Mouse (Mus musculus) kidney, postnatal 14 days (tissue): Measurements from ENCODE around the gene Chd2.
"Not testable (repeated sequence)": the region's sequence is repeated elsewhere in the genome, so short reads cannot be mapped to it uniquely, and the experiment has no call there.

ENCODE experiments used
- DNase-seq: peaks from one replicate; pipeline ENCODE4 v3.0.0; 2022; ENCODE audit warnings: mixed read lengths

The Chd2 gene

DNA sequence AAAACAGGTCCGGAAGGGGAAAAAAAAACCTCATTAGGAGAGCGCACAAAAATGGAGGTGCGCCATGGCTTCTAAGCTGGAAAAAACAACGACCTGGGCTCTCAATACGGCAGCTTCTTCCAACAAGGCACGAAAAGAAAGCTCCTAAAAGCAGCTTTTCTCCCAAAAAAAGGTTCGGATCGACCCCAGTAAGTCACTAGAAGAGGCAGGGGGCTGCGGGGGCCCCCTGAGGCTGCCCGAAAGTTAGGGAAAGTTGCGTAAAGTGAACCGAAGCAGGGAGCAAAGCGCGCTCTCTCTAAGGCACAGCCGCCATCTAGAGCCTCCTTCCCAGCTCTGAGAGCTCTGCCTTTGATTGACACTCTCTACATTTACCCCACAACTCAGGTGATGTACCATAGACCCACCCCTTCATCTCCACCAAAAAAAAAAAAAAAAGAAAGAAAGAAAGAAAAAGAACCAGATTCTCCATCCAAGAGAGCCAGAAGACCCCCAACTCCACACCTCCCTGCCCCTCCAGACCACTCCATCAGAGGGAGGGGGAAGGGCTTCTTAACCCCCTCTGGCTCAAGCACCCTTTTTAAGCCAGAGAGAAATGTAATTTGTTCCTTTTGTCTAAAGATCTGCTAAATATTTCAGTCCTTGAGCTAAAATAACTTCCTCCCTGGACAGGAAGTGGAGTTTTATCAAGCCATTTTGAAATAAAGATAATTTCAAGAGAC, at the start of gene Chd2:
TSS of gene Chd2 (minus strand) at position 419 of the 719 bp plus-strand sequence.
- peak; percentile 77 for DNase-seq

- DNase-seq: no peak
These were observed 49.1 kb upstream of the Chd2 start for GRCm38 (mm10) chr7:73590757-73591156.

DNA sequence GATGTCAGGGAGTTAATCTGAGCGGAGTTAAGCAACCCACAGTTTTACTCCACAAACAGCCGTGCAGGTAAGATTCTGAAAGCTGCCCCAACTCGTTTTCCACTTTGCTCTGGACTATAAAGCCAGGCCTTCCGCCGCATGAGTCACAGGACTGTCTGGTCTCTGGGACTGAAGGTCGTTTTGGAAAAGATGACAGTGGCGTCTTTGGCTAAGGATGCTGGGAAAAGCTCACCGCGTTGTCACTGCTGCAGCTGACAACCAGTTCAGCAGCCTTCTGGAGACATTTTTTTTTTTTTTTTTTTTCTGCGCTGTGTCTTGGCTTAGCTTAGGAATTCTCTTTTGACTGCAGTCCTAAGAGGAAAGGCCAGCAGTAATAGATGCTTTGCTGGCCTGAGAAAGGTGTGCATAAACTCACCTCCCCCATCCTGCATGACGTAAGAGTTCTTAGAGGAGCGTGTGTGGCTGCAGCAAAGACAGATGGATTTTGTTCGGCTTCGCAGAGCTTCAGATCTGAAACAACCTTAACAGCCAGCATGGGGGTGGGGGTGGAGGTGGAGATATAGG, 47.7 kb upstream of the Chd2 start:
- DNase-seq: peak; percentile 58

DNA sequence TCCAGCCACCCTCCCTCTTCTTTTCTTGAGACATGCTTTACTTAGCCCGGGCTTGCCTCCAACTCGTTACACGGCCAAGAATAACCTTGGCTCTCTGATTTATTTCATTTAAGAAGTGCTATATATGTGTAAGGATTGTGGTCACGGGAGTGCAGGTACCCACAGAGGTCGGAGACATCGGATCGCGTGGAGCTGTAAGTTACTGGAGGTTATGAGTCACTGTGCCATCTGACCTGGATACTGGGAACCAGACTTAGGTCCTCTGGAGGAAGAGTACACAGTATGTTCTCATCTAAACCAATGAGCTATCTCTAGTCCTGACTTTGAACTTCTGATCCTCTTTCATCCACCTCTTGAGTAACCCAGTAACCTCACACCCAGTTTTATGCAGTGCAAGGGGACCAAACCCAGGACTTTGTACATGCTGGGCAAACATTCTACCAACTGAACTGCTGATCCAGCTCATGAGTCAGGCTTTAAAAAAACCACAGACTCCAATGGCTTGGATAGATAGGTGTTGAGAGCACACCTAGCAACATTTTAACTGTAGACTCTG, 46.8 kb upstream of the Chd2 start:
- peak; percentile 73 for DNase-seq

DNA sequence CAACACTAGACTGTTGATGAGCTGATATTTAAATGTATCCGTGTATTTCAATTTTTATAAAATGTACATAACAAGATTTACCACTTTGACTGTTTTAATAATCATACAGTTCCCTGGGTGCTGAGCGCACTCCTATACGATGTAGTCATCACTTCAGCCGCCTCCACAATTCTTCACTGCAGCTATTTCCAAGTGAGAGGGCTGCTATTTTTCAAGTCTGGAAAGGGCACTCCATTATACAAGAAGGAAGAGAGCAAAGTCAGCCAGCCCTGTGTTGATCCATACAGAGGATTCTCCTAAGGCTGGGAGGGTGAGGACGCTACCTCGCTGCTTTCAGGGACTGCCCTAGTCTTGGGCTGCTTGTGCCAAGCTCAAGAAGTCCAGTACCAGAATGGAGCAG, 45.1 kb upstream of the Chd2 start:
- DNase-seq: no peak

GRCm38 (mm10) chr7:73586206-73586605, 44.6 kb upstream of the Chd2 start:
- peak; percentile 62 for DNase-seq

GRCm38 (mm10) chr7:73585114-73586032, 43.7 kb upstream of the Chd2 start:
- no peak for DNase-seq

GRCm38 (mm10) chr7:73584009-73584995, 42.7 kb upstream of the Chd2 start:
- DNase-seq: peak; percentile 79

DNA sequence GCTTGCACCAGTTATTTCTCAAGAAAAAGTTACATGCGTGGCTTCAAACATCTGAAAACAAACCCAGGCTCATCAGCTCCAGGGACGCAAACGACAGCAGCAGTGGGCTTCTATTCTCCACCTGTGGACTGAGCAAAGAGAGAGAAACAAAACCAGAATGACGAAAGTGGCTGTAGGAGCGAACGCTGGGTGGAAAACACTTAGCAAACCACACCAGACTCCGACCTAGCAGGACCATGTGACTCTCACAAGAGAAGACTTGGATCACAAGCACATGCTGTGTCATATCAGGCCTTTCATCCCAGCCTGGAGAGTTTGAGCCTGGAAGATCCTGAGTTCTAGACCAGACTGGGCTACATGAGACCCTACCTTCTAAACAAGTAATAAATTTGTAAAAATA, 41.8 kb upstream of the Chd2 start:
- DNase-seq: no peak

- DNase-seq: no peak
These were observed 40.3 kb upstream of the Chd2 start for GRCm38 (mm10) chr7:73581836-73582375.

DNA sequence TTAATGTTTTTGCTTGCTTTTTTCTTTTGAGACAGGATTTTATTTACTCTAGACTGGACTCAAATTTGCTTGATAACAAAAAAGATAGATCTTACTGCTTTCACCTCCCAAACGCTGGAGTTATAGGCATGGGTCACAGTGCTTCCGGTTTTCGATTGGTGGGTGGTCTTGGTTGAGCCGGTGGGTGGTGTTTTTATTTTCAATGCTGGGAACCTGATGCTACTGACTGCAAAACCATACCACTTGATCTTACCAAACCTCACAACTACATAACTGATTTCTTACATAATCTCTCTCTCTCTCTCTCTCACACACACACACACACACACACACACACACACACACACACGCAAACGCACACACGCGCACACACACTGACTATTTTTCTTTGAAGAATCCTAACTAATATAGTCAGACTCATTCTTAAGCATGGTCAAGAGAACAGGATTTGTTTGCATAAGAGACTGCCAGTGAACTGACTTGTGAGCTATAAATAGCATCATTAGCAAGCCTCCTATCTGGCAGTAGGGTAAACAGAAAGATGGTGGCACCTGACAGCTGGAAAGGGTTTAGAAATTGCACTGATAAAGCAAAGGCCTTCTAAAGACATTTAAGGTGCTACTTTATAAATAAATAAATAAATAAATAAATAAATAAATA, 37.6 kb upstream of the Chd2 start:
- DNase-seq: peak; percentile 23

DNA sequence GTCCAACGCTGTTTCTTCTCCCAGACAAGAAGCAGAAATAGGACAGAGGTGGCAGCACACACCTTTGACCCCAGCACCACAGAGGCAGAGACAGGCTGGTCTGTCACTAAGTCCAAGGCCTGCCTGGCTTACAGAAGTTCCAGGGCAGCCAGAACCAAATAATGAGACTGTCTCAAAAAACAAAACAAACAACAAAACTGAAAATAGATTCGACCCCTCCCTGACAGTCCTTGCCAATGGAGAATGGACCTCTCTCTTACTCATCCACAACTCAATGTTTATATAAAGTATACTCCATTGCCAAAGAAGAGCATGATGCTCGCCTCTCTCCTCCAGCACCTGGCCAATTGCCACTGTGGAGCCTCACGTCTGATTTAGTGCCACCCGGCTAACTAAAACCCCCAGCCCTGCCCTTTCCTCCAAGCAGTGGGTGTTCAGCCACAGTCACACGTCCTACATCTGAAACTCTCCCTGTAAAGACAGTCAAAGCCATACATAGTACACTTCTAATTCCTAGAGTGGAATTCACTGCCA, 36.3 kb upstream of the Chd2 start:
- DNase-seq: no peak

GRCm38 (mm10) chr7:73576101-73576936, 34.7 kb upstream of the Chd2 start:
- no peak for DNase-seq

GRCm38 (mm10) chr7:73575257-73575656, 33.6 kb upstream of the Chd2 start:
- no peak for DNase-seq

DNA sequence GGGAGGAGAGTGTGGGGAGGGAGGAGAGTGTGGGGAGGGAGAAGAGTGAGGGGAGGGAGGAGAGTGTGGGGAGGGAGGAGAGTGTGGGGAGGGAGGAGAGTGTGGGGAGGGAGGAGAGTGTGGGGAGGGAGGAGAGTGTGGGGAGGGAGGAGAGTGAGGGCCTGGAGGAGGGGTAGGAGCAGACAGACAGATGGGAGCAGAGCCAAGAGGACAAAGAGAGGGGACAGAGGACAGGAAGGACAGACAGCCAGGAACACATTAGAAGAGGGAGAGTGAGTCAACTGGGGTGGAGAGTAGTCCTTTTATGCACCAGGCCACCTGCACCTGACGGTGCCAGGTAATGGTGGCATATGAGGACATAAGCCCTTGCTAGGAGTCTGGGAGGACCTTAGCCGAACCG, 33.0 kb upstream of the Chd2 start:
- DNase-seq: not testable (repeated sequence)

DNA sequence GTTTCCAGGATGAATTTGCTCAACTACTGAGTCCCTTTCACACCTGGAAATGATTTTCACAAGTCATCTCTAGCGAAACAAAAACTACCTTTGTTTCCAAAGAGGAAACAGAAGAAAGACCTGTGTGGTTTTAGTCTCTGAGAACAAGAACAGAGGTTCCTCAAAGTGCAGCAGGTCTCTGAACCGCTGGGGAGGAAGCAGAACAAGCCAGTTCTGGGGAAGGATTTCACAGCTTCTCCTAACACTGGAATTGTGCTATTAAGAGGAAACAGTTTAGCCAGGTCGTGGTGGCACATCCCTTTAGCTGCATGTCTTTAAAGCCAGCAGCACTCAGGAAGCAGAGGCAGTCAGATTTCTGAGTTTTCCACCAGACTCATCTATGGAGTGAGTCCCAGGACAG, 30.9 kb upstream of the Chd2 start:
- DNase-seq: no peak

GRCm38 (mm10) chr7:73568801-73569403, 27.3 kb upstream of the Chd2 start:
- no peak for DNase-seq

- DNase-seq: peak; percentile 37
These were observed 26.1 kb upstream of the Chd2 start for GRCm38 (mm10) chr7:73567754-73568161.

- DNase-seq: peak; percentile 42
These were observed 22.5 kb upstream of the Chd2 start for GRCm38 (mm10) chr7:73564131-73564530.
